Mouse (Mus musculus): ENCODE measurements around the gene Egf.

DNA sequence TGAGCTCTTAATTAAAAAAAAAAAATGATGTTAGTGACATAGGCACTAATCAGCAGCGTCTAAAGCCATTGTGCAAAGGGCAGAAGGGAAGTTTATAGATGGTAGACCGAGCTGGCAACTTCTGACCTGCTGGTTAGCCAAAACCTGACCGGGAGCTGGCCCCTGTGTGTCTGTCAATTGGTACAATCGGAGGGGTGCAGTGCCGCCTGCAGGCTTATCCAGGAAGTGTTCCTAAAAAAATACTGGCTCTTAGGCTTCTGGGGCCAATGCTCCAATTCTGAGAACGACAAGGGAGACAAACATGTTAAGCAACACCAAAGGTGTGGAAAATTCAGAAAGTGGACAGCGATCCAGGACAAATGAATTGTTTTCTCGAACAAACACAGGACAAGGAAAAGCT lies 24.7 kb downstream of the Egf start:
- peak; percentile 64 for TF ChIP-seq CTCF (IDR thresholded peaks at IDR 0.05; ENCODE audit: low read depth, low read length)
- no peak for TF ChIP-seq POLR2A (IDR thresholded peaks at IDR 0.05; ENCODE audit: insufficient read depth, low read length)
- TF ChIP-seq EP300 (IDR thresholded peaks at IDR 0.05; ENCODE audit: insufficient read depth, low read depth, low read length): no peak
